Mouse (Mus musculus) liver, embryonic 14.5 days (tissue): ENCODE measurements around the gene Tmtc3.

ENCODE experiments used
- CTCF ChIP-seq: IDR thresholded peaks from 2 replicates; pipeline ENCODE4 v1.5.1; 2016; ENCODE audit warnings: antibody characterized with exemption, low read depth, control low read depth
- EP300 ChIP-seq: IDR thresholded peaks from 2 replicates; pipeline ENCODE4 v1.6.1; 2016; ENCODE audit warnings: antibody characterized with exemption, low read depth

DNA sequence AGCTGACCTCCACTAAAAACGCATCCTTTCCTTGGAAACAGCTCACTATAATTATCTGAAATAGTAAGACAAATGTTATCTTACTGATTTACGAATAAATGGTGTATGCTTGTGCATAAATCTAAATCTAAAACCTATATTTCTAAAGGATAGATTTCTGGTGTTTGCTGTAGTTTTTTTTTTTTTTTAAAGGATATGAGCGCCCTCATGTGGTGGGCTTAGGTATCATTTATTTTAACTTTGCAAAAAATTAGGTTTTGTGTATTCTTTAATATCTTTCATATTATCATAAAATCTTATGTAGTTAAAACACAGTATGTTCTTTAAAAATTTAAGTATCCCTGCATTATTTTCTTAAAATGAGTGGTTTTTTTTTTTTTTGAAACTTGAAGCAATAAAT lies 12.1 kb downstream of the Tmtc3 start:
- peak; percentile 26; the same call in 1 of the 2 replicates for TF ChIP-seq CTCF
- no peak for TF ChIP-seq EP300
